Mouse (Mus musculus) frontal cortex, adult (tissue): ENCODE data around the gene Tmed3.
A peak's percentile ranks its signal among the peaks of the same experiment; 100 is the strongest.

Experiments used
- ATAC-seq: cut with Nextera tagmentation; 2 replicates; pipeline ENCODE4 v1.9.2; 2017; ENCODE audit warnings: mild to moderate bottlenecking, moderate library complexity, mixed read lengths; ENCODE audit not compliant: low TSS enrichment

The Tmed3 gene

DNA sequence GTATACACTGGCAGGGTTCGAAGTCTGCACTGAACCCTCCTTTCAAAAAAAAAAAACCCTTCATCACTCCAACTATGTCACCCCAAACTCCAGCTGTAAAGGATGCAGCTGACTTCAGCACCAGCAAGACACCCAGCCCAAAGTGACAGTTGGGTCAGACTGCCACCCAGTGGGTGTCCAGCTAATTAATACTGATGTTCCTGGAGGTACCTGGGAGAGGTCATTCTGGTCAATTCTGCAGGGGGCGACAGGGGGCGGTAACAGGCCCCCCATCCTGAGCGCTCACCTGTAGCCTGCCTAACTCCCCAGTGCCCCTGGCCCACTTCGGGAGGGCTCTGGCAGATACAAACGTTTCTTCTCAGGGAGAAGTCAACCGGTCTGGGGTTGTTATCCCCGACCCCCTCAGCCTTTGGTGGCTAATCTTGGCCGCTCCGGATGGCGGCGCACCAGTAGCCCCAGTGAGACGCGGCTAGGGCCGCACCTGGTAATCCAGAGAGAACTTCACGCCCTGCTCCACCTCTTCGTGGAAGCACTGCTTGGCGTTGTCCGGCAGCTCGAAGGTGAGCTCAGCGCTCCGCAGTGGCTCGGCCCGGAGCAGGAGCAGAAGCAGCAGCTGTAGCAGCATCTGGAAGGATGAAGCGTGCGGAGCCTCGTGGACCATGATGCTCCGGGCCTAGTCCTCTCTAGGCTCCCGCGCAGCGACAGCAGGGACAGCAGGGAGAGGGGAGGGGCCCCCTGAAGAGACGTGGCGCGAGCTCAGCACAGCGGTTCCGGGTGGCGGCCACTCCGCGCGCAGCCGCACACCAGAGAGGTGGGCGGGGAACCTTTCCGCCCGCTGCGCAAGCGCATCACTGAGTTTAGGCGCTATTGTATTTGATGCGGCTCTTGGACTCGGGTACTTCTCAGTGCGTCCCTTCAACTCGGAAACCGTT, at the start of gene Tmed3:
Tmed3 (minus strand) TSS at position 804 of the 932 bp plus-strand sequence.
- ATAC-seq = peak; percentile 99

- ATAC-seq = no peak
Observed at GRCm38 (mm10) chr9:89740041-89740440, 35.2 kb upstream of the Tmed3 start.

- ATAC-seq = peak; percentile 89
Observed at GRCm38 (mm10) chr9:89738295-89738694, 33.4 kb upstream of the Tmed3 start, which contains the start of gene Ankrd34c. Gene Ankrd34c (minus strand): TSS chr9:89738475.

GRCm38 (mm10) chr9:89737888-89738287, 33.0 kb upstream of the Tmed3 start:
- ATAC-seq = peak; percentile 45

GRCm38 (mm10) chr9:89736932-89737705, 32.3 kb upstream of the Tmed3 start:
- ATAC-seq = peak; percentile 56

DNA sequence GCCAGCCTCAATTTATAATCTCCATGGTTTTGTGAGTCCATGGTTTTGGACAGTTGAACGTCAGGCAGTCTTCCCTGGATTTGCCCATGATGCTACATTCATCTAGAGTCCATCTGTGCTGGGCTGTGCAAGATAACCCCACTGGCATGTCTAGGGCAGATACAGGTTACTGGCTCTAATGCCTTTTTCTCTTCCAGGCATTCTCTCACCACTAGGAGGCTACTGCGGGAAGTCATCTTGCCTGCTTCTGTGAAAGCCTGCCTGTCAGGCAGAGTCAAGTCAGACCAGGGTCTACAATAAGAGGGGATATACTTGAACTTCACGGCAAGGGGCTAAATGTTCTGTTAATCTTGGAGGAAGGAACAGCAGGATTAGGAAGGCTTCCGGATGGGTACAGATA, 2.0 kb upstream of the Tmed3 start:
- no peak for ATAC-seq

DNA sequence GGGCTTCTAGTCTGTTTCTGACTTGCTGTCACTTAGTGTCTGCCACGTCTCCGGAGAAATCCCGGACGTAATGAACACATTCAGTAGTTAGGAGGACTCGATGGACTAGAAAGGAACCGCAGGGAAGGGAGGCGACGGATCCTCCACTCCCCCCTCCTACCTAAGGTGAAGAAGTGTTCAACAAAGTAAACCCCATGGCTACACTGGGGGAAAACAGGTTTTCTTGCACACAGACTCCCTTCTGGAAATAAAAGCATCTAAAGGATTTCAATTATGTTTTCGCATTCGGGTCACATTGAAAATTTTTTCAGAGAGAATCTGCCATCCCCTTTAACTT, 297 bp upstream of the Tmed3 start:
- ATAC-seq = peak; percentile 56

DNA sequence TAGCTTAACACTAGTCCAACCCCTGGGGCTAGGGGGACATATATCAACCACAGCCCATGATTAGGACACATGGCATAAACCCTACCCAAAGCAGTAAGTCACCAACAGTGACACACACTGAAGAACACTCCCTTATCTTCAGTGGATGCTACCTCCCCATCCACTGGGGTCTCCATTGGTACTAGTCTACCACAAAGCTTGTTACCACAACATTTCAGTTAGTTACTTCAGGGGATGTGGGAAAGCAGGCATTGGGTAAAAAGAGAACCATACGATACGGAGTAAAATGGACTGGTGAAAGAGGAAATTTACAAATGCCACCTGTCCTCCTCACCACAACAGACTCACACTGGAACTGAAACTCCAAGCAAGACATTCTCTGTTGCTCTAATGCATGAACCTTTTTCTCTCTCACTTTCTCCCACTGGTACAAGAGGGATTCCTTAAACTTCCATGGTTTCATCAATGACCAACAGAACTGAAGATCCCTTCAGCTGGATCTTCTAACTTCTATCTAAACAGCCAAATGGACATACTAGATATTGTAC, 3.9 kb downstream of the Tmed3 start:
- ATAC-seq = no peak

GRCm38 (mm10) chr9:89695143-89695542, 9.7 kb downstream of the Tmed3 start:
- ATAC-seq = no peak

- ATAC-seq = no peak
Observed at GRCm38 (mm10) chr9:89693670-89694069, 11.2 kb downstream of the Tmed3 start.

DNA sequence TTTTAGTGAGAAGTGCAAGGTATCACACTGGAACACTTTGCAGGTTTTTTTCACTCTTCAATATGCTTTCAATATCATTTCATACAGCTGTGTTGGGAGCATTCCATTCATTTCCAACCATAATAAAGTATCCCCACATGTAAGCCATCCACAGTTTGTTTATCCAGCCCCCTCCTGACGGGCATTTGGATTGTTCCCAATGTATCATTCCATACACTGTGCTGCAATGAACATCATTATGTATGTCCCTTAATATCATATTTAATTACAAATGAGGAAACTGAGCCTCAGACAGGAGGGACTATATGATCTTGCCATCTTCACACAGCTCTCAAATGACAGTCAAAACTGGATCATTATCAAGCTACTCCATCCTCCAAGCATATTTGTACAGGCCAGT, 15.7 kb downstream of the Tmed3 start:
- ATAC-seq = no peak

GRCm38 (mm10) chr9:89687503-89688226, 17.2 kb downstream of the Tmed3 start:
- ATAC-seq = peak; percentile 88

DNA sequence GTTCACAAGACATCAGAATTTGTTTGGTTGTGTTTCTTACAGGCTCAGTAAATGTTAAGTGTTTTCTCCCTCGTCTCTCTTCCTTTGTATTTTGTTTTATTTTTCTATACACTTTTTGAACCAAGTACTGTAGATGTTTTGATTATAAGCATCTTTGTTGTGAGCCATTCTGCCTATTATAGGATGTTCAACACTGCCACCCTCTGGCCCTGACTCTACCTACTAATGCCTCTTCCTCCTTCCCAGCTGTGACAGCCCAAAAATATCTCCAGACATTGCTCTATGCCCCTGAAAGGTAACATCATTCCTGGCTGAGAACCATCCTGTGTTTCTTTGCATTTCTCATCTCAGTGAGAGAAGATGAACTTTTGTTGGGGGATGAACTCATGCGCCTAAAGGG, 18.6 kb downstream of the Tmed3 start:
- peak; percentile 60; the same call in 1 of the 2 replicates for ATAC-seq

- ATAC-seq = peak; percentile 89
Observed at GRCm38 (mm10) chr9:89678974-89679373, 25.9 kb downstream of the Tmed3 start.

- peak; percentile 58; the same call in 1 of the 2 replicates for ATAC-seq
Observed at GRCm38 (mm10) chr9:89674014-89674618, 30.8 kb downstream of the Tmed3 start.

GRCm38 (mm10) chr9:89673402-89673801, 31.5 kb downstream of the Tmed3 start:
- no peak for ATAC-seq

GRCm38 (mm10) chr9:89669878-89670277, 35.0 kb downstream of the Tmed3 start:
- ATAC-seq = peak; percentile 98

DNA sequence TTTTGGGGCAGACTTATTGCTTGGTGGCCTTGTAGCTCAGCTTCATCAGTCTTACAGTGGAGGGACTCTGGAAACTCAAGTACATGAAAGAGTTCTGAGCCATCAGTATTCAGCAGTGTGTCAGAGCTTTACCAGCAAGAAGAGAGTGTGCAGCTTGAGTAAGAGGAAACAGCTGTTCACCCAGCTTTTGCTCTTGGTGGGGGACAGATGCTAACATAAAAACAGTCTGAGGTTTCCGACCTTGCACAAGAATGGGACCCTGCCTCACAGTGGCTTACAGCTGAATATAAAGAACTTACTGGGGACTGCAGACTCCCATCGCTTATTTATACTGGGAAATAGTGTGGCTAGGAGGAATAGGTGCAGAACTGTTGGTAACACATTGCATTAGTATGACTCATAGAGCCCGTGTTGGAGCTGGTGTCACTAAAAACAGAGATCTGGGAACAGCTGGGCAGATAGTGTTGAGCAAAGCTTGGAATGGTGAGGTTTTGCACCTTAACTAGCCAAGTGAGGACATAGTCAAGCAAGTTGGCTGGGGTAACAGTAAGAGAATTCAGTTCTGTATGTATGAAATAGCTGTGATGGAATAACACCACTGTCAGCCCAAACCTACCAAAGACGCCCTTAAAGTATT, 37.4 kb downstream of the Tmed3 start:
- peak; percentile 69 for ATAC-seq

GRCm38 (mm10) chr9:89650913-89651312, 54.0 kb downstream of the Tmed3 start:
- no peak for ATAC-seq
